Mouse (Mus musculus): ENCODE results near the gene Olfr1214.
"Not testable (repeated sequence)": the region's sequence is repeated elsewhere in the genome, so short reads cannot be mapped to it uniquely, and the experiment has no call there.

DNA sequence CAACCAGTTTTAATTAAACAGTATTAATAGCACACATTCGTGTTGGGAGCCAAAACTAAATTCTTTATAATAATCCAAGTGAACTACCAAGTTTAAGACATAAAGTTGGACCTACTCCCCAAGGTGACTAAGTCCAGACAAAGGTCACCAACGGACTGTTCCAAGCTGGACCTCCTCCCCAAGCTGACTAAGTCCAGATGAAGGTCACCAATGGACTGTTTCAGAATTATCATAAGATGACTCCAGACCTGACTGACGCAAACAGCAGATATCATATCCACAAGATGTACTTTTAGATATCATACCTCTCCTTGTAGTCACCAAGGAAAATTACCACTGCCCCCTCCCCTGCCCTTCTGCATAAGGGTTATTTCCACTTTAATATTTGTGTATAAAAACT is 29.0 kb upstream of the Olfr1214 start:
- TF ChIP-seq POLR2A, CTCF (IDR thresholded peaks at IDR 0.05; ENCODE audit: extremely low read depth, insufficient read depth, low read length): not testable (repeated sequence)

Data from cortical plate, adult 2 months (tissue).